Mouse (Mus musculus) layer of hippocampus, adult 18-20 months (tissue): ENCODE results near the gene Rbp7. TPM values are rescaled to one million over a fixed set of nuclear protein-coding genes. Genes with fewer than 3 reads are reported as not detected.

ENCODE experiments used
- DNase-seq, 2 experiments: peaks; one replicate each; pipeline ENCODE4 v3.0.0; 2022; ENCODE audit warnings: low spot score in 2 of 2
- total RNA-seq, 2 experiments: library from RNA; stranded (reverse); gene quantifications; 2 replicates each; pipeline ENCODE4 v1.2.3; 2021

The Rbp7 gene
- total RNA-seq, 2 experiments from 2014 or later: not detected

DNA sequence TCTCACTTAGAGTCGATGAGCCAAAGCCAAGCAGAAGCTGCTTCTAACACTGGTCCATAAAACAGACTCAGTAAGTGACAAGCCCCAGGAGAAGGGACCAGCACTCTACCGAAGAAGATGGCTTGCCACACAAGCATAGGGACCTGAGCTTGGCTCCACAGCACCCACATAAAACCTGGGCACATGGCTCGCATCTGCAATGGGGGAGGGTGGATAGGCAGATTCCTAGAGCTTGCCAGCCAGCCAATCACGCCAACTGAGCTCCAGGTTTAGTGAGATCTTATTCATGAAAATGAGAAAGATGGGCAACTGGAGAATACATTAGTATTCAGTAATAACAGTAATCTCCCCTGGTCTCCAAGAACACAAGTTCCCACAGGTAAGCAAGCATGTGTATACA lies 45.0 kb downstream of the Rbp7 start:
- DNase-seq: peak in 1 of 2 experiments; percentile 52

DNA sequence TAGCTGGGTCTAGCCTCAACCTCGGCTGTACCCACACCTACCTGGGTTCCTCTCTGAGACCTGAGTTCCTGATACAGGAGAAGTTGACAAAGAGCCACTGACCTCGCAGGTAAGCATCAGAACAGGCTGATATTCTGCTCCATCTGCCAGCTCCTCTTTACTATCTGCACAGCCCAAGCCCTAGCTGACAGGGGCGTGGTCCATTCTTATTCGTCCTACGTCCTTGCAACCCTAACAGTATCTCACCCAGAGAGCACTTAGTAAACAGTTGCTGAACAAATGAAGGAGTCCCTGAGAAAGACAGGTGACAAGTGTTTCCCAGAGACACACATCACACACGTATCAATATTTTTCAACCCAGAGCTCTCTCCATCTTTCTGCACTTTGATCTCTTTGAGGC lies 46.4 kb downstream of the Rbp7 start:
- DNase-seq: no peak

DNA sequence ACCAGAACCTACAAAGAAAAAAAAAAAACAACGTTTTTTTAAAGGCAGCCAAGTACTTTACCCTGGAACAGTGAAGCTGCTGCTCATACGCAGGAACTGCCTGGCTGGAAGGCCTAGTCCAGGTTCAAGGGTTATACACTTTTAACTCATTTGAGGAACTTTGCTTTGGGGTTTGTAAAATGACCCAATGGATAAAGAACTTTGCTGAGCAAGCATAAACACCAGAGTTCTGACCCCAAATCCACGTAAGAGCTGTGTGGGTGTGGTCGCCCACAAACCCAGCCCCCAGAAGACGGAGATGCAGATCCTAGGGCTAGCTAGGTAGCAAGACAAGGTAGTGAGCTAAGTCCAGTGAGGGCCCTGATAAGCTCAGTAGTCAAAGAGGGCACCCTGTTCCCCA lies 47.3 kb downstream of the Rbp7 start:
- DNase-seq: no peak

GRCm38 (mm10) chr4:149405713-149406443 lies 48.9 kb downstream of the Rbp7 start:
- no peak for DNase-seq

- DNase-seq: peak; percentile 29 to 58
Observed at GRCm38 (mm10) chr4:149404640-149405465, 49.9 kb downstream of the Rbp7 start.

GRCm38 (mm10) chr4:149403037-149403436 lies 51.7 kb downstream of the Rbp7 start:
- no peak for DNase-seq

DNA sequence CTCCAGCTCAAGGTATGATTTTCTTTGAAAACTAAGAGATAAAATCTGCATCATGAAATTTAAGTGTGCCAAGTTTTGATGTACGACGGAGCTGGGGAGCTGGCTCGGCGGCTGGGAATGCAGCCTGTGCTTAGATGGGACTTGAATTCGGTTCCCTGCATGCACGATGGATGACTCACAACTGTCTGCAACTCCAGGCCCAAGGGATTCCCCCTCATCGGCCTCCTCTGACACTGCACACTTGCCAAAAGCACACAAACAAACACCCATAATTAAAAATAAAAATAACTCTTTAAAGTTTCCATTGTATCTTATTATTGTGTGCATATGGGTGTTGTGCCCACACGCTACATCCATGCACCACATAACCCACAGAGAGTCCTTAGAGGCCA lies 53.2 kb downstream of the Rbp7 start:
- peak in 1 of 2 experiments; percentile 40 for DNase-seq

GRCm38 (mm10) chr4:149400878-149401590 lies 53.7 kb downstream of the Rbp7 start:
- DNase-seq: no peak

Other genes starting within 250 kb of the Rbp7 start
- gene Kif1b, start 147.3 kb downstream of the Rbp7 start, total RNA-seq: 100 to 1,000 TPM; 383 to 410 TPM
- 100 to 1,000 TPM; 102 to 108 TPM for gene Ube4b, start 28.2 kb downstream of the Rbp7 start, total RNA-seq
- gene Tmem274, start 22.4 kb upstream of the Rbp7 start, total RNA-seq: not detected
- 1 to 10 TPM; 7.7 to 9.5 TPM for gene Nmnat1, start 30.2 kb upstream of the Rbp7 start, total RNA-seq
- 10 to 100 TPM; 14.1 to 14.2 TPM for gene Lzic, start 30.3 kb upstream of the Rbp7 start, total RNA-seq
- 10 to 100 TPM; 29.6 to 33.4 TPM for gene Ctnnbip1, start 63.3 kb upstream of the Rbp7 start, total RNA-seq
- 100 to 1,000 TPM; 839 to 867 TPM for gene Clstn1, start 131.5 kb upstream of the Rbp7 start, total RNA-seq
- 10 to 100 TPM; 21.4 to 26.3 TPM for gene Pik3cd, start 247.6 kb upstream of the Rbp7 start, total RNA-seq